Mouse (Mus musculus) megakaryocyte, embryonic 14.5 days (primary cell): ENCODE measurements around the gene Sept5.

ENCODE experiments used
- FLI1 ChIP-seq: IDR thresholded peaks from 2 replicates; pipeline ENCODE4 v1.6.1; 2012; ENCODE audit warnings: low read length, inconsistent platforms, mixed read lengths
- GATA1 ChIP-seq: IDR thresholded peaks from 3 replicates; pipeline ENCODE4 v1.6.1; 2012; ENCODE audit warnings: mixed read lengths, low read length, inconsistent platforms, borderline replicate concordance

DNA sequence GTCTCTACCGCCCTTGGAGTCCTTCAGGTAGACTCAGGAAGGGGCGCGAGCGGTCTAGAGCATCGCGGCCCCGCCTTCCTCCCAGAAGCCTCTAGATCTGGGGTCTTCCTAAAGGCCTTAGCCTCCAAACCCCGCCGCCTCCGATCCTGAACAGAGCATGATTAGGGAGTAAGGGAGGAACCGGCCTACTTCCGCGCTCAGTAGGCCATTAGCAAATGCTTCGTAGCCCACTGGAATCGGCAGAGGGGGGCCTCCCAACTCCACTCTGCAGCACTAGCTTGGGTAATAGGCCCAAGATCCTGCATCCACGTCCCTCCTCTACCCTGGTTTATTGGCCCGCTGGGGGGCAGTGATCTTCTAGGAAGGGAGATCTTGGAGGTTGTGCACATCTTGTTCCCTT, 7.7 kb downstream of the Sept5 start, which contains the start of gene Gp1bb:
- no peak for TF ChIP-seq GATA1
- no peak for TF ChIP-seq FLI1
